Mouse (Mus musculus) ES-E14 (cell line): ENCODE data around the gene Ahdc1.

ENCODE experiments used
- HCFC1 ChIP-seq: IDR thresholded peaks from 2 replicates; pipeline ENCODE4 v1.6.1; 2012; ENCODE audit warnings: low read length, inconsistent platforms, borderline replicate concordance; ENCODE audit not compliant: insufficient read depth
- MAFK ChIP-seq: IDR thresholded peaks from 2 replicates; pipeline ENCODE4 v1.6.1; 2014; ENCODE audit warnings: mild to moderate bottlenecking, low read depth, low read length, inconsistent platforms; ENCODE audit not compliant: insufficient read depth
- ZNF384 ChIP-seq: IDR thresholded peaks from 2 replicates; pipeline ENCODE4 v1.6.1; 2012; ENCODE audit warnings: low read depth, low read length, inconsistent platforms

GRCm38 (mm10) chr4:133115721-133116429 is 104.8 kb downstream of the Ahdc1 start:
- TF ChIP-seq MAFK (no peak), ZNF384 (no peak), HCFC1 (no peak)
